Mouse (Mus musculus) embryo, embryonic 11 days (tissue): ENCODE measurements around the gene Slc35e3.
"Not testable (repeated sequence)": the region's sequence is repeated elsewhere in the genome, so short reads cannot be mapped to it uniquely, and the experiment has no call there.

Source experiments
- DNase-seq: peaks from one replicate; pipeline ENCODE4 v3.0.0-alpha.2; 2015

The Slc35e3 gene

GRCm38 (mm10) chr10:117761551-117761950 is 15.4 kb upstream of the Slc35e3 start:
- no peak for DNase-seq

GRCm38 (mm10) chr10:117760831-117761335 is 14.7 kb upstream of the Slc35e3 start:
- DNase-seq: no peak

- no peak for DNase-seq
Observed at GRCm38 (mm10) chr10:117759844-117760630, 13.9 kb upstream of the Slc35e3 start.

- DNase-seq: no peak
Observed at GRCm38 (mm10) chr10:117758749-117759727, 12.9 kb upstream of the Slc35e3 start.

- DNase-seq: not testable (repeated sequence)
Observed at GRCm38 (mm10) chr10:117758344-117758743, 12.2 kb upstream of the Slc35e3 start.

GRCm38 (mm10) chr10:117757796-117758342 is 11.7 kb upstream of the Slc35e3 start:
- DNase-seq: no peak

GRCm38 (mm10) chr10:117757259-117757658 is 11.1 kb upstream of the Slc35e3 start:
- DNase-seq: no peak

GRCm38 (mm10) chr10:117756784-117757183 is 10.6 kb upstream of the Slc35e3 start:
- no peak for DNase-seq

- no peak for DNase-seq
Observed at GRCm38 (mm10) chr10:117755799-117756467, 9.8 kb upstream of the Slc35e3 start.

GRCm38 (mm10) chr10:117755086-117755798 is 9.1 kb upstream of the Slc35e3 start:
- no peak for DNase-seq

GRCm38 (mm10) chr10:117754609-117754940 is 8.4 kb upstream of the Slc35e3 start:
- no peak for DNase-seq

GRCm38 (mm10) chr10:117753711-117754608 is 7.8 kb upstream of the Slc35e3 start:
- no peak for DNase-seq

GRCm38 (mm10) chr10:117752851-117753647 is 6.9 kb upstream of the Slc35e3 start:
- DNase-seq: no peak

- no peak for DNase-seq
Observed at GRCm38 (mm10) chr10:117752304-117752821, 6.2 kb upstream of the Slc35e3 start.

GRCm38 (mm10) chr10:117751744-117752143 is 5.6 kb upstream of the Slc35e3 start:
- DNase-seq: no peak

GRCm38 (mm10) chr10:117751282-117751610 is 5.1 kb upstream of the Slc35e3 start:
- DNase-seq: no peak

GRCm38 (mm10) chr10:117750529-117751281 is 4.5 kb upstream of the Slc35e3 start:
- DNase-seq: no peak

- DNase-seq: no peak
Observed at GRCm38 (mm10) chr10:117749787-117750343, 3.7 kb upstream of the Slc35e3 start.
